Mouse (Mus musculus) limb, embryonic 14.5 days (tissue): ENCODE results near the gene Rabgap1l. TPM values are rescaled to one million over a fixed set of nuclear protein-coding genes. Genes with fewer than 3 reads are reported as not detected.

Experiments used
- ATAC-seq: fragments of 200-750 bp; cut with Nextera tagmentation; 2 replicates; pipeline ENCODE4 v1.8.0; 2017; ENCODE audit warnings: low read depth, moderate number of reproducible peaks, moderate TSS enrichment; ENCODE audit not compliant: low FRiP score
- DNase-seq: peaks from one replicate; pipeline ENCODE4 v3.0.0-alpha.2; 2015; ENCODE audit warnings: low spot score
- H3K27ac ChIP-seq: fragments of 300-500 bp; sonication (generic); replicated peaks from 2 replicates; pipeline ENCODE4 v1.5.1; 2014; ENCODE audit warnings: low read depth, mild to moderate bottlenecking, low read length, moderate library complexity, mixed read lengths
- H3K27me3 ChIP-seq: fragments of 300-500 bp; sonication (generic); 2 replicates; pipeline ENCODE4 v1.6.1; 2014; ENCODE audit warnings: low read length, mixed read lengths; ENCODE audit not compliant: control insufficient read depth, insufficient read depth
- H3K36me3 ChIP-seq: fragments of 300-500 bp; sonication (generic); 2 replicates; pipeline ENCODE4 v1.6.1; 2014; ENCODE audit warnings: mild to moderate bottlenecking, low read length, moderate library complexity, mixed read lengths; ENCODE audit not compliant: control insufficient read depth, insufficient read depth
- H3K4me1 ChIP-seq: fragments of 300-500 bp; sonication (generic); 2 replicates; pipeline ENCODE4 v1.6.1; 2014; ENCODE audit warnings: antibody characterized with exemption, low read length, mixed read lengths; ENCODE audit not compliant: control insufficient read depth, insufficient read depth
- H3K4me2 ChIP-seq: fragments of 300-500 bp; sonication (generic); replicated peaks from 2 replicates; pipeline ENCODE4 v1.6.1; 2014; ENCODE audit warnings: low read depth, mild to moderate bottlenecking, low read length, moderate library complexity; ENCODE audit not compliant: severe bottlenecking
- H3K4me3 ChIP-seq: fragments of 300-500 bp; sonication (generic); replicated peaks from 2 replicates; pipeline ENCODE4 v1.5.1; 2014; ENCODE audit warnings: low read length
- H3K9ac ChIP-seq: fragments of 300-500 bp; sonication (generic); 2 replicates; pipeline ENCODE4 v1.6.1; 2014; ENCODE audit warnings: mild to moderate bottlenecking, low read depth, low read length, moderate library complexity; ENCODE audit not compliant: severe bottlenecking
- H3K9me3 ChIP-seq: fragments of 300-500 bp; sonication (generic); 2 replicates; pipeline ENCODE4 v1.6.1; 2016; ENCODE audit warnings: low read length; ENCODE audit not compliant: control insufficient read depth
- POLR2A ChIP-seq: fragments of 200-500 bp; IDR thresholded peaks from 2 replicates; pipeline ENCODE4 v1.8.0; 2012; ENCODE audit warnings: inconsistent platforms, mild to moderate bottlenecking, moderate library complexity, borderline replicate concordance; ENCODE audit not compliant: insufficient read depth, insufficient read length; ENCODE audit errors: extremely low read depth
- WGBS: fragments of 180-500 bp; shearing (Covaris S2); extraction: QIAGEN DNeasy Blood & Tissue Kit; methylation state at CpG from one replicate; pipeline ENCODE4 v1.1.7; 2014; 5-methylcytosine and 5-hydroxymethylcytosine counted together
- polyA plus RNA-seq, 2 experiments: library from polyadenylated mRNA; depleted of rRNA in 1 of 2; stranded (reverse) in 1 of 2; unstranded in 1 of 2; fragments of >200 nt; fragmentation: Nextera tagmentation in 1 of 2; extraction: Ambion mirVana in 1 of 2; gene quantifications; 2 replicates each; pipeline versions ENCODE4 v1.2.1 to v1.2.3; 2012 to 2014

The Rabgap1l gene
- polyA plus RNA-seq, 2 experiments, result 13.3 to 19.3 TPM

DNA sequence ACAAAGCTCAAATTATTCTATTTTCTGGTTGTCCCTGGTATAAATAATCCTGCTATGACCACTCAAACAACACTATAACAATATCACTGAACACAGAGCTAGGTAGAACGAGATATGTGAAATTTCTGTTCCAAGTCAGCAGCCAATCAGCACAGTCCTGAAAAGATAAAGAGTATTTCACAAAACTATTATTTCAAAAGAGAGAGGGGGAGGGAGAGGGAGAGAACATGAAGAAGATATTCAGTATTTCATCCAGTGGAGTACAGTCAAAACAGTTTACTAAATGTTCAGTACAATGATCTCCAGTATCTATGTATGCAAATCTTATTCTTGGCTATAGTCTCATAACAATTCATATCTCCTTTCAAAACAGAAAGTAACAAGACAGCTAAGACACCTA lies 5.1 kb downstream of the Rabgap1l start:
- 31% methylated on average over 1 of the region's 1 CpGs for WGBS
- Histone ChIP-seq H3K27me3 (no peaks in the 10 kb centered on the region), H3K9me3 (no peaks in the 10 kb centered on the region), H3K27ac (no peak overlapping the region), H3K4me2 (no peak overlapping the region), H3K4me3 (no peak overlapping the region), H3K36me3 (no peaks in the 10 kb centered on the region), H3K4me1 (peaks cover 9% of the 10 kb centered on the region), H3K9ac (no peak overlapping the region)
- DNase-seq, result no peak
- ATAC-seq, result no peak
- TF ChIP-seq POLR2A, result no peak

DNA sequence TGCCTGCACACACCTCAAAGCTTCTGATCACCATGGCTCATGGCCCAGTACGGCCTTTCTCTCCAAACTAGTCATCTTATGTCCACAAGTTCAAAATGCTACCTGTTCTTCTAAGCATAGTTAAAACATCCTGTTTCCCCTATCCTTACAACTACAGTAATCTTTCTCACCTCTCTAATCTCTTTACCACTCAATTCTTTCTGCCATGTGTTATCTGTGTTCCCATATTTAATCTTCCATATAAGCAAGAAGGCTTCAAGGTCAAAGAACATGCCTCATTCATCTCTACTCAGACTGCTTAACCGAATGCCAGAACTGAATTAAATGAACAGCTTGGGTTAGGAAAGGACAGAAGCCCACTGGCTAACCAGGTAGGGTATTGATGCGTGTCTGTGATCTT lies 5.8 kb downstream of the Rabgap1l start:
- Histone ChIP-seq H3K36me3 (no peaks in the 10 kb centered on the region), H3K4me1 (peaks cover 9% of the 10 kb centered on the region), H3K4me2 (no peak overlapping the region), H3K4me3 (no peak overlapping the region), H3K9ac (no peak overlapping the region), H3K9me3 (no peaks in the 10 kb centered on the region), H3K27me3 (no peaks in the 10 kb centered on the region), H3K27ac (no peak overlapping the region)
- DNase-seq (no peak), ATAC-seq (no peak)
- WGBS, result 78% methylated on average over 3 of the region's 3 CpGs
- TF ChIP-seq POLR2A, result no peak

DNA sequence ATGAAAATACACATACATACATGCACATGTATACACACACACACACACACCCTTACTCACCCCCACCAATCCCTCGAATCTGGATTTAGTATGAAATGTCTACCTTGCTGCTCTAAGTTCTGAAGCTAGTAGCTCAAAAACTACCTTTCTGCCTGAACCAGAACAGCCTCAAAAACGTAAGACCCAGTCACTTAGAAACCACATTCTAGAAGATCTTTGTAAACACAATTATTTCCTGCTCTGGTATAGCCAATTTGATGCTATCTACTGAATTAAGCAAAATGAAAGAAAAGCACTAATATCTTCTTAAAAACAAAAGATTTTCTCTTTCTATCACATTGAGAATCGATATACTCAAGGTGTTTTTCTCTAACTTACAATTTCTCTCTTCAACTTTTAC lies 6.4 kb downstream of the Rabgap1l start:
- H3K27me3 ChIP-seq, result no peaks in the 10 kb centered on the region
- no peak overlapping the region for H3K27ac ChIP-seq
- 83% methylated on average over 3 of the region's 3 CpGs for WGBS
- ATAC-seq (no peak), DNase-seq (no peak)
- H3K4me1 ChIP-seq, result peaks cover 5% of the 10 kb centered on the region
- TF ChIP-seq POLR2A, result no peak
- H3K4me2 ChIP-seq, result no peak overlapping the region
- H3K36me3 ChIP-seq, result no peaks in the 10 kb centered on the region
- H3K9me3 ChIP-seq, result no peaks in the 10 kb centered on the region
- H3K4me3 ChIP-seq, result no peak overlapping the region
- no peak overlapping the region for H3K9ac ChIP-seq

DNA sequence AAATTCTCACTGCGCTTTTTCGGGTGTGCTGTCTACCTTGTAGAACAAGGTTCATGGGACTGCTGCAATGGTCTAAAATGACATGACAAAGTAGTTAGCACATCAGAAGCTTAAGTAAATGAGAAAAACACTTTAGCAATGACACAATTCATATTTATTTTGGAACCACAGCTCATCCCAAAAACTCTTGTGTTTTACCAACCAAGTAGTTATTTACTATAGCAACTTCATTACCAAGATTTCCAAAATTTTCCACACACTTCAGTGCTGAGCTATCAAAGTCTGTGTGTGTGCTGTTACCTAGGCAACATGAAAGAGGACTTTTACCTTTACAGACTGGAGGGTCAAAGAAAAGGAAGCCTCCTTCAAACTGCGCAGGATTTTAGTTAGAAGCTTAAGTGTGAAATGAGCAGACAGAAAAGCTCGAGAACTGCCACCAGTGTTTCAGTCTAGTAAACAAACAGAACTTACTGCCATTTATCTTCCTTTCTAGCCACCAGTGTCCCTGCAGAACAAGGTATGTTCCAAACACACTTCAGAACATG lies 7.3 kb downstream of the Rabgap1l start:
- Histone ChIP-seq H3K4me3 (no peak overlapping the region), H3K27ac (no peak overlapping the region), H3K27me3 (no peaks in the 10 kb centered on the region), H3K4me1 (no peaks in the 10 kb centered on the region), H3K9ac (no peak overlapping the region), H3K4me2 (no peak overlapping the region), H3K36me3 (no peaks in the 10 kb centered on the region), H3K9me3 (no peaks in the 10 kb centered on the region)
- TF ChIP-seq POLR2A, result no peak
- DNase-seq (no peak), ATAC-seq (no peak)
- WGBS, result 69% methylated on average over 4 of the region's 4 CpGs

DNA sequence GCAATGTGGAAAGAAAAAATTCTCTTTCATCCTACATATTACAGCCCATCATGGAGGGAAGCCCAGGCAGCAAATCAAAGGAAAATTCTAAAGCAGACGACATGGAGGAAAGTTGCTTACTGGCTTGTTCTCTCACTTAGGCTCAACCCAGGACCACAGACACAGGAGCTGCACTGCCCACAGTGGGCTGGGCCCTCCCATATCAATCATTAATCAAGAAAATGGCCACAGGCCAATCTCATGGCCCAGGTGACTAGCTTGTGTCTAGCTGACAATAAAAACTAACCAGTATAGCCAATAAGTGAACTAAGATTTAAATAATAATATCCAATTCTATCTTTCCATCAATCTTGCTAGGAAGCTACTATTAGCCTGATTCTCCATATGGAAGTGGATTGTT lies 8.9 kb downstream of the Rabgap1l start:
- 83% methylated on average over 1 of the region's 1 CpGs for WGBS
- H3K9ac ChIP-seq, result no peak overlapping the region
- H3K4me2 ChIP-seq, result no peak overlapping the region
- no peaks in the 10 kb centered on the region for H3K4me1 ChIP-seq
- no peak overlapping the region for H3K4me3 ChIP-seq
- no peaks in the 10 kb centered on the region for H3K27me3 ChIP-seq
- H3K36me3 ChIP-seq, result no peaks in the 10 kb centered on the region
- H3K27ac ChIP-seq, result no peak overlapping the region
- no peak for TF ChIP-seq POLR2A
- no peaks in the 10 kb centered on the region for H3K9me3 ChIP-seq
- DNase-seq (no peak), ATAC-seq (no peak)

DNA sequence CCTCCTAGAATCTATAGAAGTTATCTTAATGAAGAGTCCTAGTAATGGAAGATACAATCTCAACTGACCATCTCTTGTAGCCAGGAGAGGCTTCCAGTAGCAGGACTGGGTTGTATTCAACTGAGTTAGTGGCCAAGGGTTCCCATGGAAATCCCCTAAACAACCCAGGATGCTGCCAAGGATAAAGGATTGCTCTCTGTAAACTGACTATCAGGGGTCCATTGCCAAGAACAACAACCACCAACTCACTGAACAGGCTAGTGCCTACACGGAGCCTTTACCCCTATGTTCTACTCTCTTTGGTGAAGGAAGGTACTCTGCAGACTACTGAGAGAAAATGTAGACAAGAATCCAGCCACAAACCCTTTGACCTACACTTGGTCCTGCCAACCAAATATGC lies 18.8 kb downstream of the Rabgap1l start:
- H3K9me3 ChIP-seq, result no peaks in the 10 kb centered on the region
- no peak overlapping the region for H3K9ac ChIP-seq
- no peaks in the 10 kb centered on the region for H3K36me3 ChIP-seq
- TF ChIP-seq POLR2A, result no peak
- no peak overlapping the region for H3K4me3 ChIP-seq
- H3K27me3 ChIP-seq, result no peaks in the 10 kb centered on the region
- H3K27ac ChIP-seq, result no peak overlapping the region
- H3K4me1 ChIP-seq, result no peaks in the 10 kb centered on the region
- no peak overlapping the region for H3K4me2 ChIP-seq
- 100% methylated on average over 1 of the region's 1 CpGs for WGBS
- DNase-seq (no peak), ATAC-seq (no peak)
